Mouse (Mus musculus): ENCODE data around the gene Spata7. TPM values are rescaled to one million over a fixed set of nuclear protein-coding genes. Genes with fewer than 3 reads are reported as not detected.

The Spata7 gene
- polyA plus RNA-seq, 1 experiment from 2014 or later: 1.7 TPM

DNA sequence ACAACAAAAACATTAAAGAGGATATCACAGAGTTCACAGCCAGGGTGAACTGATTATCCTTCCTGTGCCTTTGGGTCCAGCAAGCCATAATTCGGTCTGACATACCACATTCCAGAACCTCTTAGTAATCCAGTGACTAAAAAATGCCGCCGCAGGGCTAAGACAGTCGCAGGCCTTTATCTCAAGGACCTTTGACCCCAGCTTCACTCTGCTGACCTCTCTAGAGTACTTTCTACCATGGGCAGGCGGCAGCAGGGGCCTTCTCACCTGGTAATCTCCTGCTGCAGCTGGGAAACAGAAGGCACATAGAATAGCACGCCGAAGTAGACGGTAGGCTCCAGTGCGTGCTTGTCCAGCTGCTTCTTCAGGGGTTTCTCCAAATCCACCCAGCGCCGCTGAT, 86.8 kb downstream of the Spata7 start:
- Histone ChIP-seq H3K9me3 (ENCODE audit: low read length) (no peaks in the 10 kb centered on the region), H3K4me1 (ENCODE audit: insufficient read depth) (peaks cover 5% of the 10 kb centered on the region), H3K4me3 (ENCODE audit: low read depth, low read length) (no peak overlapping the region), H3K9ac (replicated peaks) (0 out of 2 replicates have a peak overlapping the region, but pooled peaks have one; percentile 11), H3K36me3 (replicated peaks; ENCODE audit: insufficient read depth, low read length) (no peaks in the 10 kb centered on the region), H3K27ac (ENCODE audit: low read depth) (peak overlapping the region; percentile 64), H3K4me2 (ENCODE audit: low read depth, low read length) (peak overlapping the region; percentile 13; the same call in 1 of the 2 replicates), H3K27me3 (ENCODE audit: insufficient read depth, low read length) (no peaks in the 10 kb centered on the region)
- WGBS (ENCODE audit: insufficient replicate concordance): 56% methylated on average over 11 of the region's 11 CpGs
- peak; percentile 24 for DNase-seq
- ATAC-seq: peak; percentile 59
- TF ChIP-seq CTCF (IDR thresholded peaks at IDR 0.05; ENCODE audit: low read depth): no peak
- TF ChIP-seq EP300 (IDR thresholded peaks at IDR 0.05; ENCODE audit: low read depth): no peak

- H3K9ac ChIP-seq (replicated peaks): no peak overlapping the region
- WGBS (ENCODE audit: insufficient replicate concordance): 62% methylated on average over 2 of the region's 2 CpGs
- peak; percentile 72 for ATAC-seq
- no peaks in the 10 kb centered on the region for H3K36me3 ChIP-seq (replicated peaks; ENCODE audit: insufficient read depth, low read length)
- H3K27me3 ChIP-seq (ENCODE audit: insufficient read depth, low read length): no peaks in the 10 kb centered on the region
- peak overlapping the region; percentile 3; the same call in 1 of the 2 replicates for H3K27ac ChIP-seq (ENCODE audit: low read depth)
- no peak overlapping the region for H3K4me2 ChIP-seq (ENCODE audit: low read depth, low read length)
- DNase-seq: no peak
- no peaks in the 10 kb centered on the region for H3K9me3 ChIP-seq (ENCODE audit: low read length)
- TF ChIP-seq EP300 (IDR thresholded peaks at IDR 0.05; ENCODE audit: low read depth): no peak
- no peak for TF ChIP-seq CTCF (IDR thresholded peaks at IDR 0.05; ENCODE audit: low read depth)
- peaks cover 10% of the 10 kb centered on the region for H3K4me1 ChIP-seq (ENCODE audit: insufficient read depth)
- no peak overlapping the region for H3K4me3 ChIP-seq (ENCODE audit: low read depth, low read length)
Measured at GRCm38 (mm10) chr12:98716142-98716541, 88.2 kb downstream of the Spata7 start.

Other genes starting within 250 kb of the Spata7 start
- 0.13 TPM in 1 of 2 replicates, not detected in the other for gene Kcnk10, start 49.8 kb upstream of the Spata7 start, polyA plus RNA-seq (2015; fragmentation: Nextera tagmentation; extraction: Ambion mirVana)
- gene Ptpn21, start 109.2 kb downstream of the Spata7 start, polyA plus RNA-seq (2015; fragmentation: Nextera tagmentation; extraction: Ambion mirVana): 4.0 and 4.1 TPM in 2 replicates
- 28.8 and 29.2 TPM in 2 replicates for gene Zc3h14, start 118.8 kb downstream of the Spata7 start, polyA plus RNA-seq (2015; fragmentation: Nextera tagmentation; extraction: Ambion mirVana)